In the genomic region with DNA sequence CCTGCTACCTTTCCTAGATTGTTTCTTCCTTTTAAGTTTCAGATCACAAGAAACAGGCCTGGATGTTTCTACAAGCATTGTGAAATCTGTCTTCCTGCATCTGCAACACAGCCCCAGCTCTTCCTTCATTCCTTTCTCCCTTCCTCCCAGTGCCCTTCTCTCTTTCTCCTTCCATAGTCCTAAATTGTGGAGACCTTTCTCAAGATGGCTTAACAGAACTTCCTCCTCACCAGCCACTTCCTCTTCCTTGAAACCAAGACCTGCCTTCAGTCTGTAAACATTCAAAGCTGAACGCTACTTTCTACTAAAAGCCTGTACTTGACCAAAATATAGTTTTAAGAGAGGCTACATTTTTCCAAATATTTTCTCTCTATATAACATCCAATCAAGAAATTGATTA, we compare ENCODE assay signal across 25 mouse cellular contexts. TPM values are rescaled to one million over a fixed set of nuclear protein-coding genes. Genes with fewer than 3 reads are reported as not detected.
DNase-seq lines count a peak whose midpoint lies in the region; ATAC-seq and TF ChIP-seq lines count a peak whose summit lies in the region.
"Had no signal": no experiment of that assay in that cellular context is flagged by ENCODE, and none has a peak within 500 bp of the region (broad histone marks: within the 10 kb centered on the region; RNA-seq: fewer than 3 reads in every experiment).

No protein-coding gene starts in this region.

- no peak for TF ChIP-seq POLR2A in spleen, adult 2 months (IDR thresholded peaks at IDR 0.05; ENCODE audit: low read depth, low read length)
- no peak for TF ChIP-seq POLR2A in bone marrow macrophage, adult 2 months (IDR thresholded peaks at IDR 0.05; ENCODE audit: borderline replicate concordance, low read depth, low read length)

- ATAC-seq in megakaryocyte, adult 5-6 weeks (ENCODE audit: poor library complexity, severe bottlenecking) = peak; percentile 90
- ATAC-seq in neutrophil, adult 5-6 weeks (ENCODE audit: extremely low read depth, insufficient number of reproducible peaks, low FRiP score, poor library complexity, severe bottlenecking) = peak; percentile 64; the same call in 1 of the 2 replicates
- no peak for ATAC-seq in erythroblast, adult 5-6 weeks (replicated peaks; ENCODE audit: low FRiP score, poor library complexity, severe bottlenecking)
- ATAC-seq: forebrain, embryonic 16.5 days; Patski had no signal

- H3K4me1 ChIP-seq in spleen, adult 2 months (ENCODE audit: control insufficient read depth, insufficient read depth, insufficient read length) = peaks cover 3% of the 10 kb centered on the region; the same call in 1 of the 2 replicates
- peaks cover 15% of the 10 kb centered on the region for H3K4me1 ChIP-seq in bone marrow macrophage, adult 2 months (ENCODE audit: control insufficient read depth, insufficient read depth, low read length)
- H3K4me1 ChIP-seq: embryonic facial prominence, embryonic 12.5 days; forebrain, embryonic 12.5 days; hindbrain, embryonic 10.5 days; hindbrain, embryonic 15.5 days had no signal

- H3K36me3 ChIP-seq in spleen, adult 2 months (ENCODE audit: control insufficient read depth, insufficient read depth, low read length) = no peaks in the 10 kb centered on the region
- H3K36me3 ChIP-seq: embryonic facial prominence, embryonic 12.5 days; forebrain, embryonic 12.5 days; hindbrain, embryonic 10.5 days; hindbrain, embryonic 15.5 days had no signal

- no peak overlapping the region for H3K4me3 ChIP-seq in spleen, adult 2 months (ENCODE audit: extremely low read depth, insufficient read depth, insufficient read length)
- H3K4me3 ChIP-seq in bone marrow macrophage, adult 2 months (ENCODE audit: insufficient read depth, low read length) = no peak overlapping the region
- H3K4me3 ChIP-seq: embryonic facial prominence, embryonic 12.5 days; forebrain, embryonic 12.5 days; gastrocnemius, adult 2 months; heart, adult 2 months; hindbrain, embryonic 10.5 days; hindbrain, embryonic 15.5 days had no signal

- H3K27me3 ChIP-seq in spleen, adult 2 months (ENCODE audit: control insufficient read depth, insufficient read depth, low read length) = no peaks in the 10 kb centered on the region
- H3K27me3 ChIP-seq: embryonic facial prominence, embryonic 12.5 days; forebrain, embryonic 12.5 days; hindbrain, embryonic 15.5 days had no signal

- WGBS in spleen, adult 2 months = 47% methylated on average over 1 of the region's 1 CpGs

- no peak for DNase-seq in spleen, adult 2 months (ENCODE audit: low read depth in 1 of 2, low spot score in 2 of 2)
- no peak for DNase-seq in spleen, adult 12 weeks (ENCODE audit: low spot score)
- no peak for DNase-seq in frontal cortex, postnatal 36 days (ENCODE audit: low spot score in 2 of 2)
- DNase-seq in yolk sac, embryonic 10.5 days (ENCODE audit: low spot score) = no peak
- DNase-seq: adrenal gland, adult 2 months; adrenal gland, postnatal 25 days; cerebellum, adult 11 months; cerebellum, adult 8-10 months; cerebellum, postnatal 14 days; gastrocnemius, adult 2 months; gastrocnemius, postnatal 25 days; heart, adult 2 months had no signal

- TF ChIP-seq CTCF in spleen, adult 2 months (IDR thresholded peaks at IDR 0.05; ENCODE audit: extremely low read depth, insufficient read depth, insufficient read length, insufficient replicate concordance) = no peak
- TF ChIP-seq CTCF in bone marrow macrophage, adult 2 months (IDR thresholded peaks at IDR 0.05; ENCODE audit: low read depth, low read length) = no peak

- H3K27ac ChIP-seq in spleen, adult 2 months (ENCODE audit: insufficient read depth, low read length) = peak overlapping the region; percentile 79
- H3K27ac ChIP-seq in bone marrow macrophage, adult 2 months (ENCODE audit: insufficient read depth, low read depth, low read length) = peak overlapping the region; percentile 78
- H3K27ac ChIP-seq: embryonic facial prominence, embryonic 12.5 days; forebrain, embryonic 12.5 days; gastrocnemius, adult 2 months; heart, adult 2 months; hindbrain, embryonic 10.5 days; hindbrain, embryonic 15.5 days had no signal

RNA-seq across cellular contexts. Expression of a gene that starts 4.5 kb away (rescaled TPM):
- polyA plus RNA-seq in spleen, adult 2 months (2012; rRNA removed) = 0.54 and 0.58 TPM in 2 replicates
- 24.0 and 25.0 TPM in 2 replicates for polyA plus RNA-seq in bone marrow macrophage, adult 2 months (2012; ENCODE audit: insufficient read depth, insufficient read length, missing spikeins)
- total RNA-seq in megakaryocyte, adult 5-6 weeks (2015) = 5.5 and 10.6 TPM in 2 replicates
- 7.4 and 8.7 TPM in 2 replicates for total RNA-seq in megakaryocyte, adult 5-6 weeks (2017)
- 2.2 and 3.4 TPM in 2 replicates for total RNA-seq in neutrophil, adult 5-6 weeks (2017)
- 3.8 TPM in 1 of 2 replicates, not detected in the other for total RNA-seq in erythroblast, adult 5-6 weeks (2015; ENCODE audit: low replicate concordance)
- total RNA-seq in erythroblast, adult 5-6 weeks (2017; ENCODE audit: low replicate concordance) = 2.6 and 5.3 TPM in 2 replicates
- polyA plus RNA-seq: adrenal gland, adult 2 months; Patski had no signal

RNA-seq across cellular contexts. Expression of a gene that starts 24.8 kb away (rescaled TPM):
- 0.11 and 0.18 TPM in 2 replicates for polyA plus RNA-seq in spleen, adult 2 months (2012; rRNA removed)
- polyA plus RNA-seq in bone marrow macrophage, adult 2 months (2012; ENCODE audit: insufficient read depth, insufficient read length, missing spikeins) = 0.85 and 1.6 TPM in 2 replicates
- not detected in 2 replicates for total RNA-seq in megakaryocyte, adult 5-6 weeks (2015)
- total RNA-seq in megakaryocyte, adult 5-6 weeks (2017) = not detected in 2 replicates
- total RNA-seq in neutrophil, adult 5-6 weeks (2017) = 0.37 and 1.0 TPM in 2 replicates
- 1.0 TPM in 1 of 2 replicates, not detected in the other for total RNA-seq in erythroblast, adult 5-6 weeks (2015; ENCODE audit: low replicate concordance)
- not detected in 2 replicates for total RNA-seq in erythroblast, adult 5-6 weeks (2017; ENCODE audit: low replicate concordance)
- total RNA-seq: adrenal gland, adult 2 months; adrenal gland, postnatal 25 days; gastrocnemius, adult 2 months; gastrocnemius, postnatal 25 days; heart, adult 2 months; heart, postnatal 25 days had no signal
- polyA plus RNA-seq: adrenal gland, adult 2 months; brain, embryonic 14.5 days; C2C12; heart, adult 2 months; Patski had no signal
